Mouse (Mus musculus): Measurements from ENCODE around the gene Prps2. TPM values are rescaled to one million over a fixed set of nuclear protein-coding genes. Genes with fewer than 3 reads are reported as not detected.
"Not testable (repeated sequence)": the region's sequence is repeated elsewhere in the genome, so short reads cannot be mapped to it uniquely, and the experiment has no call there.

The Prps2 gene
- polyA plus RNA-seq (2014; fragmentation: Nextera tagmentation; extraction: Ambion mirVana): 17.6 and 18.3 TPM in 2 replicates

GRCm38 (mm10) chrX:167382047-167382853 lies at the start of gene Prps2:
Gene Prps2, minus strand, starts transcription at chrX:167382749.
- no peak within 1 kb of the TSS for H3K27ac ChIP-seq (ENCODE audit: low read depth, low read length)
- peak within 1 kb of the TSS; percentile 48 for H3K4me3 ChIP-seq (ENCODE audit: low read depth, low read length)
- 12% methylated on average over 39 of the region's 47 CpGs for WGBS
- H3K27me3 ChIP-seq (ENCODE audit: control insufficient read depth, insufficient read depth, low read length): peaks cover 11% of the 10 kb centered on the region
- H3K9ac ChIP-seq (ENCODE audit: low read depth, low read length): peak within 1 kb of the TSS; percentile 53
- H3K4me1 ChIP-seq (replicated peaks; ENCODE audit: control insufficient read depth, insufficient read depth, low read length): no peaks in the 10 kb centered on the region
- DNase-seq (ENCODE audit: low spot score) (peak; percentile 60), ATAC-seq (ENCODE audit: low FRiP score) (peak; percentile 94)
- no peaks in the 10 kb centered on the region for H3K9me3 ChIP-seq (ENCODE audit: control insufficient read depth, low read length)
- H3K4me2 ChIP-seq (replicated peaks; ENCODE audit: low read depth, low read length): peak within 1 kb of the TSS; percentile 68
- no peaks in the 10 kb centered on the region for H3K36me3 ChIP-seq (ENCODE audit: control insufficient read depth, insufficient read depth, low read length)

- no peaks in the 10 kb centered on the region for H3K36me3 ChIP-seq (ENCODE audit: control insufficient read depth, insufficient read depth, low read length)
- no peaks in the 10 kb centered on the region for H3K4me1 ChIP-seq (replicated peaks; ENCODE audit: control insufficient read depth, insufficient read depth, low read length)
- DNase-seq (ENCODE audit: low spot score): no peak
- no peaks in the 10 kb centered on the region for H3K9me3 ChIP-seq (ENCODE audit: control insufficient read depth, low read length)
- H3K9ac ChIP-seq (ENCODE audit: low read depth, low read length): no peak overlapping the region
- no peak for ATAC-seq (ENCODE audit: low FRiP score)
- no peak overlapping the region for H3K27ac ChIP-seq (ENCODE audit: low read depth, low read length)
- H3K4me2 ChIP-seq (replicated peaks; ENCODE audit: low read depth, low read length): no peak overlapping the region
- H3K4me3 ChIP-seq (ENCODE audit: low read depth, low read length): no peak overlapping the region
- peaks cover 2% of the 10 kb centered on the region; the same call in 1 of the 2 replicates for H3K27me3 ChIP-seq (ENCODE audit: control insufficient read depth, insufficient read depth, low read length)
- WGBS: 82% methylated on average over 1 of the region's 1 CpGs
Observed at GRCm38 (mm10) chrX:167417654-167418053, 35.1 kb upstream of the Prps2 start.

DNA sequence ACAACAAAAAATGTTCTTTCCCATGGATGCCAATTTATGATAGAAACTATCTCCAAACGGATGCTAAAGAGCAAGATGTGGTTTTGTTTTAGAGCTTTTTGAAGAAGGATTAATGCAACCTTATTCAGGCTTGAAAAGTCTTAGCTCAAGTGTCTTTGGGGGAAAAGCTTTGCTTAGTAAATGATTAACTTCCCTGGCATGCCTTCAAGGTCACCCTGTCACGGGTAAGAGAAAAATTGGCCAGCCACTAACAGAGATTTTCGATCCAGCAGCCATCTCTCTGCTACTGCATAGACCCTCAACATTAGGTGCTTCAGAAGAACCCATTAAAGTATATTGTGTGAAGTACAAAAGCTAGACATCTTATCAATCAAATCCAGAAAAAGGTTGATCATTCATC lies 12.4 kb upstream of the Prps2 start:
- H3K27me3 ChIP-seq (ENCODE audit: control insufficient read depth, insufficient read depth, low read length): 0 out of 2 replicates have a peak, but pooled peaks cover 2% of the 10 kb centered on the region
- no peaks in the 10 kb centered on the region for H3K36me3 ChIP-seq (ENCODE audit: control insufficient read depth, insufficient read depth, low read length)

DNA sequence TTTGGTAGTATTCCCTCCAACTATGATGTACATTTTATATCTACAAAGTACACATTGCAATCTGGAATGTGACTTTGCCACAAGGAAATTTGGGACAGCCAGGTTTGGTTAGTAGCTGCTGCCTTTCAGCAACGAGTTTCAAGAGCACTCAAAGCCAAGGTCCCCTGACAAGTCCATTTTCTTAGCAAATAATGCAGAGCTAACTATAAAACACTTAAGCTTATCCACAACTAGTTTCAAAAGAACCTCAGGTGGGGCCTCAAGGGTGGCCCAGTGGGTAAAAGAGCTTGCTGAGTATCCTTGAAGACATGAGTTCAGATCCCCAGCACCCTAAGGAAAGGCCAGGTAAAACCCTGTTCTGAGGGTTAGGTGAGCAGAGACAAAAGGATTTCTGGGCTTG lies 4.1 kb upstream of the Prps2 start:
- H3K27ac ChIP-seq (ENCODE audit: low read depth, low read length): no peak overlapping the region

More for the DNA sequence above, 12.4 kb upstream of the Prps2 start:
- DNase-seq (ENCODE audit: low spot score) (no peak), ATAC-seq (ENCODE audit: low FRiP score) (no peak)
- WGBS: 58% methylated on average over 3 of the region's 3 CpGs
- Histone ChIP-seq H3K4me2 (replicated peaks; ENCODE audit: low read depth, low read length) (no peak overlapping the region), H3K27ac (ENCODE audit: low read depth, low read length) (no peak overlapping the region), H3K4me1 (replicated peaks; ENCODE audit: control insufficient read depth, insufficient read depth, low read length) (no peaks in the 10 kb centered on the region), H3K9ac (ENCODE audit: low read depth, low read length) (no peak overlapping the region), H3K9me3 (ENCODE audit: control insufficient read depth, low read length) (no peaks in the 10 kb centered on the region), H3K4me3 (ENCODE audit: low read depth, low read length) (no peak overlapping the region)

DNA sequence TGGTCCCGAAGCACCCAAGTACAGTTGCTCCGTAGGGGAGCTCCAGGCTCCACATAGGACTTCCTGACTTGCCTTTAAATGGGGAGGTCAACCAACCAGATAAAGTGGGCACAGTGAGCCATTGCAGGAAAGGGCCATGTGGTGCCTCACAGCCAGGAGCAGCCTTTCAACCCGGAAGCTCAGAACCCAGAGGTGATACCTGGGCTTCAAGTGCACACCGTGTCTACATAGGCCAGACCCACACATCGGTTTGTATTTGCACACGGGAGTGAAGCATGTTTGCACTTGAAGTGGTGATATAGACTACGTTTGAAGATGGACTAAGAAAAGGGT lies 271 bp upstream of the Prps2 start:
- Histone ChIP-seq H3K36me3 (ENCODE audit: control insufficient read depth, insufficient read depth, low read length) (no peaks in the 10 kb centered on the region), H3K4me1 (replicated peaks; ENCODE audit: control insufficient read depth, insufficient read depth, low read length) (no peaks in the 10 kb centered on the region), H3K27ac (ENCODE audit: low read depth, low read length) (no peak overlapping the region), H3K9ac (ENCODE audit: low read depth, low read length) (no peak overlapping the region), H3K9me3 (ENCODE audit: control insufficient read depth, low read length) (no peaks in the 10 kb centered on the region), H3K4me3 (ENCODE audit: low read depth, low read length) (peak overlapping the region; percentile 48), H3K4me2 (replicated peaks; ENCODE audit: low read depth, low read length) (peak overlapping the region; percentile 68), H3K27me3 (ENCODE audit: control insufficient read depth, insufficient read depth, low read length) (peaks cover 9% of the 10 kb centered on the region)
- 50% methylated on average over 7 of the region's 7 CpGs for WGBS
- no peak for DNase-seq (ENCODE audit: low spot score)
- peak; percentile 70; the same call in 1 of the 2 replicates for ATAC-seq (ENCODE audit: low FRiP score)

More for the DNA sequence above, 4.1 kb upstream of the Prps2 start:
- H3K4me3 ChIP-seq (ENCODE audit: low read depth, low read length): no peak overlapping the region
- no peak overlapping the region for H3K4me2 ChIP-seq (replicated peaks; ENCODE audit: low read depth, low read length)
- no peaks in the 10 kb centered on the region for H3K4me1 ChIP-seq (replicated peaks; ENCODE audit: control insufficient read depth, insufficient read depth, low read length)
- ATAC-seq (ENCODE audit: low FRiP score) (no peak), DNase-seq (ENCODE audit: low spot score) (no peak)
- H3K9me3 ChIP-seq (ENCODE audit: control insufficient read depth, low read length): no peaks in the 10 kb centered on the region
- H3K9ac ChIP-seq (ENCODE audit: low read depth, low read length): no peak overlapping the region
- no peaks in the 10 kb centered on the region for H3K36me3 ChIP-seq (ENCODE audit: control insufficient read depth, insufficient read depth, low read length)
- 64% methylated on average over 1 of the region's 1 CpGs for WGBS
- peaks cover 7% of the 10 kb centered on the region for H3K27me3 ChIP-seq (ENCODE audit: control insufficient read depth, insufficient read depth, low read length)

DNA sequence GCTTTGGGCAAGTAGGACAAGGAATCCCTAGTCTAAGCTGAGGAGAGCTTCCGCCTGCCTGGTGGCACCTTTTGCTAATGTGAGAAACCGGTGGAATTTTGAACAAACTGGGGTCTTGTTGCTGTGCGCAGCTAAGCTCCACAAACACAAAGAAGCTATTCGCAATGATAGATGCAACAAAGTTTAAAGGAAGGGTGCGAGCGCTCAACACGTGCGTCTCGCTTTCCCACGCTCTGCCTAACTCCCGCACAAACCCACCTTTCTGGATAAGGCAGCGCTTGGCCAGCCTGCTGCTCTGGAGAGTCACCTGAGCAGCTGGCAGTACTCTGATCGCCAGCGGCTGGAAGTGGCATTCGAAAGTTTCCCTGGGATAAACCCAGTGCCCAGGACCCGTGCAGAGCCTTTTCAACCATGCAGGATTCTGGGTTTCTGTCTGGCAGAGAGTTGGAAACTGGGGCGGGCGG lies 934 bp downstream of the Prps2 start:
- no peaks in the 10 kb centered on the region for H3K36me3 ChIP-seq (ENCODE audit: control insufficient read depth, insufficient read depth, low read length)
- H3K27ac ChIP-seq (ENCODE audit: low read depth, low read length): no peak overlapping the region
- peaks cover 11% of the 10 kb centered on the region for H3K27me3 ChIP-seq (ENCODE audit: control insufficient read depth, insufficient read depth, low read length)
- DNase-seq (ENCODE audit: low spot score) (peak; percentile 26), ATAC-seq (ENCODE audit: low FRiP score) (peak; percentile 32; the same call in 1 of the 2 replicates)
- H3K4me1 ChIP-seq (replicated peaks; ENCODE audit: control insufficient read depth, insufficient read depth, low read length): no peaks in the 10 kb centered on the region
- WGBS: 15% methylated on average over 18 of the region's 18 CpGs
- no peaks in the 10 kb centered on the region for H3K9me3 ChIP-seq (ENCODE audit: control insufficient read depth, low read length)
- H3K4me3 ChIP-seq (ENCODE audit: low read depth, low read length): peak overlapping the region; percentile 48
- H3K9ac ChIP-seq (ENCODE audit: low read depth, low read length): peak overlapping the region; percentile 53
- H3K4me2 ChIP-seq (replicated peaks; ENCODE audit: low read depth, low read length): peak overlapping the region; percentile 68

DNA sequence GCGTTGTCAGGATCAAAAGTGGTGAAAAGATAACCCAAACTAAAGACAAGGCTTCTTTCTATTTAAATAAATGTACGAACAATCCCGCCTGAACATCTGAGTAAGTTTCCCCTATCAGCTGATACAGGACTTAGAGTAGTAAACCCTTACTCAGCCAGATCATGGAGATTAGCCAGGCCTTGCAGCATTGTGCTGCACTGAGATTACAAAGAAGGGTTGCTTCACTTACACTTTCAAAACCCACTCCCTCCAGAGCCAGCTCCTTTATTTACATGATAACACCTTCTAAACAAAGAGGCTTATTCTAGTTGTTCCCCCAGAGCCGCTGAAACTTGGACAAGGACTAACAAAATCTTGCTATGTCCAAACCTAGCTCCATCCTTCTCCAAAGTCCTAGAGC lies 2.5 kb downstream of the Prps2 start:
- no peaks in the 10 kb centered on the region for H3K36me3 ChIP-seq (ENCODE audit: control insufficient read depth, insufficient read depth, low read length)
- no peak overlapping the region for H3K4me3 ChIP-seq (ENCODE audit: low read depth, low read length)
- H3K27me3 ChIP-seq (ENCODE audit: control insufficient read depth, insufficient read depth, low read length): peaks cover 11% of the 10 kb centered on the region
- H3K9me3 ChIP-seq (ENCODE audit: control insufficient read depth, low read length): no peaks in the 10 kb centered on the region
- no peak for ATAC-seq (ENCODE audit: low FRiP score)
- WGBS: 62% methylated on average over 4 of the region's 4 CpGs
- no peaks in the 10 kb centered on the region for H3K4me1 ChIP-seq (replicated peaks; ENCODE audit: control insufficient read depth, insufficient read depth, low read length)
- no peak overlapping the region for H3K9ac ChIP-seq (ENCODE audit: low read depth, low read length)
- H3K27ac ChIP-seq (ENCODE audit: low read depth, low read length): no peak overlapping the region
- no peak for DNase-seq (ENCODE audit: low spot score)
- H3K4me2 ChIP-seq (replicated peaks; ENCODE audit: low read depth, low read length): no peak overlapping the region

DNA sequence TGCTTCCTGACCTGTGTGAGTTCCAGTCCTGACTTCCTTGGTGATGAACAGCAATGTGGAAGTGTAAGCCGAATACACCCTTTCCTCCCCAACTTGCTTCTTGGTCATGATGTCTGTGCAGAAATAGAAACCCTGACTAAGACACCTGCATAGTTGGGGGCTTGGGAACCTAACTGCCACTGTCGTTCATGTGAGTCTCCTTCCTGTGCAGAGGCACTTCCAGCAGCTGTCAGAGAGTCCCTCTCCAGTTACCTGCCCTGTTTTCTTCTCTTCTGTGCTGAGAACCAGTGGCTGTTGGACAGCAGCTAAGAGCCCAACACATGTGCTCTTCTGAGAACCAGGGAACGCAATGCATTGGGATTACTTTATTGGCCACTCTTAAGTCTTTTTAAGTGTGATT lies 21.3 kb downstream of the Prps2 start:
- H3K27me3 ChIP-seq (ENCODE audit: control insufficient read depth, insufficient read depth, low read length); H3K4me2 ChIP-seq (replicated peaks; ENCODE audit: low read depth, low read length); DNase-seq (ENCODE audit: low spot score); H3K4me3 ChIP-seq (ENCODE audit: low read depth, low read length); ATAC-seq (ENCODE audit: low FRiP score); H3K9ac ChIP-seq (ENCODE audit: low read depth, low read length); H3K4me1 ChIP-seq (replicated peaks; ENCODE audit: control insufficient read depth, insufficient read depth, low read length); H3K9me3 ChIP-seq (ENCODE audit: control insufficient read depth, low read length); H3K36me3 ChIP-seq (ENCODE audit: control insufficient read depth, insufficient read depth, low read length); H3K27ac ChIP-seq (ENCODE audit: low read depth, low read length): not testable (repeated sequence)
- 84% methylated on average over 3 of the region's 3 CpGs for WGBS

- H3K4me2 ChIP-seq (replicated peaks; ENCODE audit: low read depth, low read length): no peak overlapping the region
- no peaks in the 10 kb centered on the region for H3K4me1 ChIP-seq (replicated peaks; ENCODE audit: control insufficient read depth, insufficient read depth, low read length)
- 89% methylated on average over 7 of the region's 7 CpGs for WGBS
- no peak for ATAC-seq (ENCODE audit: low FRiP score)
- H3K9ac ChIP-seq (ENCODE audit: low read depth, low read length): no peak overlapping the region
- H3K36me3 ChIP-seq (ENCODE audit: control insufficient read depth, insufficient read depth, low read length): no peaks in the 10 kb centered on the region
- H3K27ac ChIP-seq (ENCODE audit: low read depth, low read length): no peak overlapping the region
- DNase-seq (ENCODE audit: low spot score): no peak
- no peaks in the 10 kb centered on the region for H3K9me3 ChIP-seq (ENCODE audit: control insufficient read depth, low read length)
- H3K27me3 ChIP-seq (ENCODE audit: control insufficient read depth, insufficient read depth, low read length): no peaks in the 10 kb centered on the region
- no peak overlapping the region for H3K4me3 ChIP-seq (ENCODE audit: low read depth, low read length)
Observed at GRCm38 (mm10) chrX:167359704-167360103, 22.8 kb downstream of the Prps2 start.
